Mouse (Mus musculus) left cerebral cortex, adult 2 months (tissue): ENCODE data around the gene Chpt1. TPM values are rescaled to one million over a fixed set of nuclear protein-coding genes. Genes with fewer than 3 reads are reported as not detected.

Source experiments
- DNase-seq, 2 experiments: peaks; one replicate each; pipeline ENCODE4 v3.0.0; 2021 to 2022; ENCODE audit warnings: low spot score in 2 of 2, mixed read lengths in 1 of 2; ENCODE audit errors: extremely low spot score in 1 of 2
- H3K27ac ChIP-seq: fragments of 200-600 bp; 2 replicates; pipeline ENCODE4 v1.8.1; 2022
- H3K4me3 ChIP-seq: fragments of 200-600 bp; 2 replicates; pipeline ENCODE4 v1.8.1; 2022
- CTCF ChIP-seq: fragments of 200-600 bp; IDR thresholded peaks from 2 replicates; pipeline ENCODE4 v1.8.1; 2022; ENCODE audit warnings: antibody characterized with exemption, mild to moderate bottlenecking, moderate library complexity
- intact Hi-C: fragments of 180-260 bp; cut with DNase I; formaldehyde crosslinking; loops from one replicate; pipeline ENCODE4 v1.15.1; 2025
- total RNA-seq, 2 experiments: library from RNA; stranded (reverse); gene quantifications; 2 replicates each; pipeline ENCODE4 v1.2.3; 2021

The Chpt1 gene
- total RNA-seq, 2 experiments from 2014 or later, result 36.5 to 39.8 TPM

GRCm38 (mm10) chr10:88420655-88421435 is 83.0 kb downstream of the Chpt1 start:
- intact Hi-C loops, result no loop called here
- no peak for TF ChIP-seq CTCF
- no peak for DNase-seq
- H3K27ac ChIP-seq, result no peak overlapping the region
- no peak overlapping the region for H3K4me3 ChIP-seq

GRCm38 (mm10) chr10:88420141-88420541 is 83.7 kb downstream of the Chpt1 start:
- no peak for TF ChIP-seq CTCF
- no peak overlapping the region for H3K27ac ChIP-seq
- H3K4me3 ChIP-seq, result no peak overlapping the region
- intact Hi-C loops, result no loop called here
- DNase-seq, result no peak

GRCm38 (mm10) chr10:88417686-88418085 is 86.2 kb downstream of the Chpt1 start:
- H3K4me3 ChIP-seq, result no peak overlapping the region
- TF ChIP-seq CTCF, result no peak
- intact Hi-C loops, result no loop called here

GRCm38 (mm10) chr10:88412290-88412995 is 91.4 kb downstream of the Chpt1 start:
- no peak overlapping the region for H3K27ac ChIP-seq
- no peak for DNase-seq
- intact Hi-C loops, result no loop called here
- no peak overlapping the region for H3K4me3 ChIP-seq
- TF ChIP-seq CTCF, result no peak

More at GRCm38 (mm10) chr10:88417686-88418085, 86.2 kb downstream of the Chpt1 start:
- no peak overlapping the region for H3K27ac ChIP-seq
- DNase-seq, result no peak

- no peak for DNase-seq
- intact Hi-C loops, result no loop called here
- TF ChIP-seq CTCF, result no peak
- Histone ChIP-seq H3K4me3 (no peak overlapping the region), H3K27ac (no peak overlapping the region)
Measured at GRCm38 (mm10) chr10:88409751-88410150, 94.1 kb downstream of the Chpt1 start.

GRCm38 (mm10) chr10:88407875-88408631 is 95.8 kb downstream of the Chpt1 start:
- no peak for DNase-seq
- TF ChIP-seq CTCF, result no peak
- Histone ChIP-seq H3K27ac (no peak overlapping the region), H3K4me3 (no peak overlapping the region)
- intact Hi-C loops, result no loop called here

GRCm38 (mm10) chr10:88405812-88406211 is 98.1 kb downstream of the Chpt1 start:
- no peak for TF ChIP-seq CTCF
- no peak overlapping the region for H3K27ac ChIP-seq
- intact Hi-C loops, result no loop called here
- no peak for DNase-seq
- H3K4me3 ChIP-seq, result no peak overlapping the region

- DNase-seq, result no peak
- H3K27ac ChIP-seq, result no peak overlapping the region
- H3K4me3 ChIP-seq, result no peak overlapping the region
- no peak for TF ChIP-seq CTCF
- intact Hi-C loops, result no loop called here
Measured at GRCm38 (mm10) chr10:88404220-88404619, 99.7 kb downstream of the Chpt1 start.

GRCm38 (mm10) chr10:88403021-88403420 is 100.9 kb downstream of the Chpt1 start:
- intact Hi-C loops, result no loop called here
- Histone ChIP-seq H3K4me3 (no peak overlapping the region), H3K27ac (no peak overlapping the region)
- DNase-seq, result no peak
- TF ChIP-seq CTCF, result no peak

Other genes with a start within 250 kb of the Chpt1 start
- gene Dram1, start 125.0 kb downstream of the Chpt1 start, total RNA-seq, result 1 to 10 TPM; 1.1 to 1.2 TPM
- gene Gnptab, start 124.9 kb downstream of the Chpt1 start, total RNA-seq, result 10 to 100 TPM; 66.9 to 73.3 TPM
- under 1 TPM; 0.41 to 0.72 TPM for gene Sycp3, start 44.5 kb downstream of the Chpt1 start, total RNA-seq
- gene Mybpc1, start 101.1 kb upstream of the Chpt1 start, total RNA-seq, result 1 to 10 TPM; 6.0 to 6.1 TPM
- gene Spic, start 180.9 kb upstream of the Chpt1 start, total RNA-seq, result not detected
- gene Arl1, start 226.8 kb upstream of the Chpt1 start, total RNA-seq, result 100 to 1,000 TPM; 124 to 134 TPM